In the genomic region with DNA sequence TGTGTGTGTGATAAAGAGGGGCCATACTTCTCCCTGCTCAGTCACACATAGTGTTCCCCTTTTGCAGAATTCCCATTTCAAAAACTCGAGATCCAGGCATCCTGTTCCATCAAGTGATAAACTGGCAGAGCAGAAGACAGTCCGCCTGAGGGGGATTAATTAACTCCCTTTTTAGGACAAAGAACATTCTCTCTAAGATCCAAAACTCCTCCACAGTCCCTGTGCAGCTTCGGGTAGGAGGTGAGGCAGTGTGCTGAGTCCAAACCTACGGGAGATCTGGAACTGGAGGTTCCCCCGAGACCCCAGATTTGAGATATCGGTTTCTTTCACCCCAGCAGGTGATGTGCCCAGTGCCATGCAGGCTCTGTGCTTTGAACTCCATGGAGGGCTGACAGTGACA, we compare ENCODE assay signal across 25 mouse cellular contexts.
"Had no signal": no experiment of that assay in that cellular context is flagged by ENCODE, and none has a peak within 500 bp of the region (broad histone marks: within the 10 kb centered on the region; RNA-seq: fewer than 3 reads in every experiment).

No protein-coding gene starts in this region.

- H3K4me2 ChIP-seq: heart, embryonic 12.5 days; hindbrain, embryonic 12.5 days; hindbrain, embryonic 14.5 days; intestine, embryonic 15.5 days; limb, embryonic 12.5 days; liver, embryonic 11.5 days had no signal

- H3K4me3 ChIP-seq: gastrocnemius, adult 2 months; heart, adult 2 months; heart, embryonic 12.5 days; hindbrain, embryonic 10.5 days; hindbrain, embryonic 12.5 days; intestine, embryonic 15.5 days; layer of hippocampus, adult 2 months; left cerebral cortex, adult 2 months; limb, embryonic 10.5 days; limb, embryonic 12.5 days had no signal

- DNase-seq: gastrocnemius, adult 2 months; gastrocnemius, postnatal 10 days; gastrocnemius, postnatal 25 days; heart, adult 2 months; heart, postnatal 10 days; heart, postnatal 4 days; kidney, adult 18-20 months; kidney, adult 8-10 months; kidney, postnatal 10 days; kidney, postnatal 25 days; kidney, postnatal 4 days; liver had no signal

- H3K9ac ChIP-seq: heart, embryonic 12.5 days; hindbrain, embryonic 12.5 days; hindbrain, embryonic 14.5 days; intestine, embryonic 15.5 days; limb, embryonic 12.5 days had no signal

- H3K36me3 ChIP-seq: heart, embryonic 12.5 days; hindbrain, embryonic 10.5 days; hindbrain, embryonic 12.5 days; intestine, embryonic 15.5 days; limb, embryonic 10.5 days; limb, embryonic 12.5 days had no signal

- ATAC-seq: hindbrain, embryonic 16.5 days; inflammation-experienced regulatory T-cells, adult 6 months; intestine, embryonic 15.5 days; intestine, postnatal 0 days had no signal

- H3K4me1 ChIP-seq: intestine, embryonic 15.5 days; limb, embryonic 10.5 days had no signal

- H3K27ac ChIP-seq: gastrocnemius, adult 2 months; heart, adult 2 months; hindbrain, embryonic 10.5 days; hindbrain, embryonic 12.5 days; hindbrain, embryonic 14.5 days; intestine, embryonic 15.5 days; layer of hippocampus, adult 2 months; left cerebral cortex, adult 2 months; limb, embryonic 10.5 days; limb, embryonic 12.5 days had no signal

- H3K9me3 ChIP-seq: heart, embryonic 12.5 days; hindbrain, embryonic 10.5 days; hindbrain, embryonic 12.5 days; intestine, embryonic 15.5 days; limb, embryonic 10.5 days; limb, embryonic 12.5 days had no signal

- H3K27me3 ChIP-seq: heart, embryonic 12.5 days; hindbrain, embryonic 12.5 days; intestine, embryonic 15.5 days; limb, embryonic 12.5 days had no signal
